Comparison of ENCODE assay signal across 20 mouse cellular contexts in the genomic region with DNA sequence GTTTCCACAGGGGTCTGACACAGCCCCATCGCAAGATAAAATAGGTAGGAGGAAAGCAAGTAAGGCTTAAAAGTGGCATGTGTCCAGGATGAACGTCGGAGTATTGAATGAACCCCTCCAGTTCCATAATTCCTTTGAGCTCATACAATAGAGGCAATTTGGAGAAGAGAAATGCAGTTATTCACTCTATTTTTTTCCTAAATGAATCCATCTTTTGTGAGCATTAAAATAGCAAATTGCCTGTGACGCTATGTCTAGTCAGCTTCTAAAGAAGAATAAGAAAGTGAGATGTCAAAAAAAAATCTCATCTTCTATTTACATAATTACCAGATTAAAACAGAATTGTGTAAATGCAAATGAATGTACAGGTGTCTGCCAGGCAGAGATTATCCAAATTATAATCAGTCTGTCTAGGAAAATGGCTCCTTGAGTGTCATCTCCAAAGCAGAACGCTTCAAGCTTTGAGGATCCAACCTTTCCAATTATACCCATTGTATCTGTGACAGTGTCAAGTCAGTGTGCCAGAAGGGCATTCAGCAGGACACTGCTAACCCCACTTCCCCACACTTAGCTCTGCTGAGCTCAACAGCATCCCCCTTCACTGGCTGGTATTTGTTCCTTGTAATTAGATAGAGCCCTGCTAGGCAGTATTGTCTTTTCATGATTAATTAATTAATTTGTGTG.
"Had no signal": no experiment of that assay in that cellular context is flagged by ENCODE, and none has a peak within 500 bp of the region (broad histone marks: within the 10 kb centered on the region; RNA-seq: fewer than 3 reads in every experiment).

No protein-coding gene starts in this region.

- ATAC-seq: midbrain, embryonic 16.5 days had no signal

- H3K27me3 ChIP-seq: midbrain, embryonic 12.5 days; neural tube, embryonic 13.5 days; neural tube, embryonic 15.5 days; stomach, embryonic 15.5 days had no signal

- H3K4me2 ChIP-seq: lung, embryonic 14.5 days; midbrain, embryonic 12.5 days; neural tube, embryonic 13.5 days; neural tube, embryonic 15.5 days; stomach, embryonic 15.5 days had no signal

- H3K4me3 ChIP-seq: midbrain, embryonic 10.5 days; midbrain, embryonic 12.5 days; myocyte; neural tube, embryonic 13.5 days; neural tube, embryonic 15.5 days; stomach, embryonic 15.5 days had no signal

- H3K9me3 ChIP-seq: midbrain, embryonic 10.5 days; midbrain, embryonic 12.5 days; neural tube, embryonic 13.5 days; neural tube, embryonic 15.5 days; stomach, embryonic 15.5 days had no signal

- H3K27ac ChIP-seq: midbrain, embryonic 10.5 days; midbrain, embryonic 12.5 days; neural tube, embryonic 13.5 days; neural tube, embryonic 15.5 days; stomach, embryonic 15.5 days; stomach, postnatal 0 days had no signal

- H3K36me3 ChIP-seq: midbrain, embryonic 10.5 days; midbrain, embryonic 12.5 days; neural tube, embryonic 13.5 days; neural tube, embryonic 15.5 days; stomach, embryonic 15.5 days had no signal

- H3K4me1 ChIP-seq: midbrain, embryonic 10.5 days; midbrain, embryonic 12.5 days; neural tube, embryonic 13.5 days; neural tube, embryonic 15.5 days; stomach, embryonic 15.5 days had no signal

- H3K9ac ChIP-seq: lung, embryonic 14.5 days; midbrain, embryonic 12.5 days; neural tube, embryonic 13.5 days; neural tube, embryonic 15.5 days; stomach, embryonic 15.5 days had no signal

- DNase-seq: lung, adult 18-20 months; lung, embryonic 14.5 days; lung, postnatal 10 days; lung, postnatal 4 days; midbrain, embryonic 14.5 days; right cerebral cortex, adult 18-20 months; right cerebral cortex, postnatal 25 days; right cerebral cortex, postnatal 4 days; spleen, adult 18-20 months; thymus, adult 2 months; thymus, postnatal 25 days; thymus, postnatal 4 days had no signal
